Comparison of ENCODE assay signal across 10 mouse cellular contexts in the genomic region with DNA sequence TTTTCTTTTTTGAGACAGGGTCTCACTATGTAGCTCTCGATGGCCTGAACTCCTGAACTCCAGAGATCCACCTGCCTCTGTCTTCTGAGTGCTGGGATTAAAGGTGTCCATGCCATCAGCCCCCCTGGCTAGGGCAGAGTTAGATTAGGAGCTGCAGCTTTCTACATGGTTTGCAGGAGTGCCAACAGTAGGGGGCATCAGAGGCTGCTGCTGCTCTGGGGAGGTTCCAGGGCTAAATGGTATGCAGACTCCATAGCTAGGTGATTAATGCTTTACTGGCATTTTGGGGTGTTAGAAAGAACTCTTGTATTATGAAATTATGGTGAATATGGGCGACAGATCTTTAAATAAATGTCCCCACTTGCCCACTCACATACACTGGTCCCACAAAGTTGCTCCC. TPM values are rescaled to one million over a fixed set of nuclear protein-coding genes. Genes with fewer than 3 reads are reported as not detected.
DNase-seq lines count a peak whose midpoint lies in the region; ATAC-seq and TF ChIP-seq lines count a peak whose summit lies in the region.
"Had no signal": no experiment of that assay in that cellular context is flagged by ENCODE, and none has a peak within 500 bp of the region (broad histone marks: within the 10 kb centered on the region; RNA-seq: fewer than 3 reads in every experiment).

No protein-coding gene starts in this region.

- TF ChIP-seq CTCF in stomach, postnatal 0 days (IDR thresholded peaks at IDR 0.05; ENCODE audit: low read depth), result peak; percentile 77

- no peak for TF ChIP-seq POLR2A in limb, embryonic 14.5 days (IDR thresholded peaks at IDR 0.05; ENCODE audit: borderline replicate concordance, extremely low read depth, insufficient read depth, insufficient read length)

- no peak overlapping the region for H3K4me2 ChIP-seq in forebrain, embryonic 11.5 days (ENCODE audit: low read depth, low read length, severe bottlenecking)
- H3K4me2 ChIP-seq in forebrain, embryonic 15.5 days (replicated peaks), result no peak overlapping the region
- H3K4me2 ChIP-seq in midbrain, embryonic 14.5 days (ENCODE audit: low read length), result no peak overlapping the region
- no peak overlapping the region for H3K4me2 ChIP-seq in midbrain, embryonic 13.5 days (replicated peaks)
- no peak overlapping the region for H3K4me2 ChIP-seq in limb, embryonic 14.5 days (replicated peaks; ENCODE audit: low read depth, low read length, severe bottlenecking)
- H3K4me2 ChIP-seq in stomach, postnatal 0 days (replicated peaks; ENCODE audit: low read depth), result no peak overlapping the region
- H3K4me2 ChIP-seq in heart, embryonic 11.5 days, result no peak overlapping the region
- H3K4me2 ChIP-seq: heart, embryonic 13.5 days had no signal

- H3K27ac ChIP-seq in forebrain, embryonic 11.5 days (ENCODE audit: low read depth, low read length), result no peak overlapping the region
- no peak overlapping the region for H3K27ac ChIP-seq in forebrain, embryonic 15.5 days (replicated peaks)
- no peak overlapping the region for H3K27ac ChIP-seq in midbrain, embryonic 14.5 days (replicated peaks; ENCODE audit: low read depth, low read length)
- no peak overlapping the region for H3K27ac ChIP-seq in midbrain, embryonic 13.5 days
- no peak overlapping the region for H3K27ac ChIP-seq in limb, embryonic 14.5 days (replicated peaks; ENCODE audit: low read depth, low read length)
- no peak overlapping the region for H3K27ac ChIP-seq in stomach, postnatal 0 days (replicated peaks)
- no peak overlapping the region for H3K27ac ChIP-seq in heart, embryonic 11.5 days (ENCODE audit: low read depth, low read length)
- H3K27ac ChIP-seq: heart, embryonic 13.5 days; macrophage had no signal

- H3K27me3 ChIP-seq in forebrain, embryonic 11.5 days (ENCODE audit: control insufficient read depth, insufficient read depth, low read length), result peaks cover 3% of the 10 kb centered on the region; the same call in 1 of the 2 replicates
- no peaks in the 10 kb centered on the region for H3K27me3 ChIP-seq in forebrain, embryonic 15.5 days
- H3K27me3 ChIP-seq in midbrain, embryonic 14.5 days (ENCODE audit: control insufficient read depth, insufficient read depth, low read length), result no peaks in the 10 kb centered on the region
- no peaks in the 10 kb centered on the region for H3K27me3 ChIP-seq in midbrain, embryonic 13.5 days
- no peaks in the 10 kb centered on the region for H3K27me3 ChIP-seq in limb, embryonic 14.5 days (ENCODE audit: control insufficient read depth, insufficient read depth, low read length)
- H3K27me3 ChIP-seq in stomach, postnatal 0 days (ENCODE audit: control insufficient read depth, insufficient read depth, low read length), result no peaks in the 10 kb centered on the region
- H3K27me3 ChIP-seq in heart, embryonic 11.5 days (ENCODE audit: control insufficient read depth, insufficient read depth, low read length), result peaks cover 6% of the 10 kb centered on the region; the same call in 1 of the 2 replicates

- no peak for TF ChIP-seq EP300 in stomach, postnatal 0 days (optimal IDR thresholded peaks at IDR 0.05)

- no peaks in the 10 kb centered on the region for H3K36me3 ChIP-seq in forebrain, embryonic 11.5 days (ENCODE audit: control insufficient read depth, insufficient read depth, low read length)
- no peaks in the 10 kb centered on the region for H3K36me3 ChIP-seq in forebrain, embryonic 15.5 days
- H3K36me3 ChIP-seq in midbrain, embryonic 14.5 days (ENCODE audit: control insufficient read depth, insufficient read depth, low read length), result no peaks in the 10 kb centered on the region
- 0 out of 2 replicates have a peak, but pooled peaks cover 5% of the 10 kb centered on the region for H3K36me3 ChIP-seq in midbrain, embryonic 13.5 days
- no peaks in the 10 kb centered on the region for H3K36me3 ChIP-seq in limb, embryonic 14.5 days (ENCODE audit: control insufficient read depth, insufficient read depth, low read length)
- H3K36me3 ChIP-seq in stomach, postnatal 0 days (ENCODE audit: control insufficient read depth, insufficient read depth, low read length), result peaks cover 4% of the 10 kb centered on the region; the same call in 1 of the 2 replicates
- H3K36me3 ChIP-seq in heart, embryonic 11.5 days (ENCODE audit: control insufficient read depth, insufficient read depth, low read length), result no peaks in the 10 kb centered on the region

- DNase-seq in forebrain, embryonic 11.5 days (ENCODE audit: low spot score), result peak; percentile 72
- peak; percentile 73 for DNase-seq in midbrain, embryonic 14.5 days
- peak; percentile 66 for DNase-seq in embryo, embryonic 11 days
- peak; percentile 48 for DNase-seq in limb, embryonic 14.5 days (ENCODE audit: low spot score)
- peak; percentile 50 for DNase-seq in stomach, postnatal 0 days (ENCODE audit: low spot score)

- peak overlapping the region; percentile 12; the same call in 1 of the 2 replicates for H3K9ac ChIP-seq in forebrain, embryonic 11.5 days (ENCODE audit: low read length)
- no peak overlapping the region for H3K9ac ChIP-seq in forebrain, embryonic 15.5 days (replicated peaks)
- H3K9ac ChIP-seq in midbrain, embryonic 14.5 days (replicated peaks; ENCODE audit: low read length), result no peak overlapping the region
- H3K9ac ChIP-seq in midbrain, embryonic 13.5 days (replicated peaks), result no peak overlapping the region
- H3K9ac ChIP-seq in limb, embryonic 14.5 days (ENCODE audit: low read depth, low read length, severe bottlenecking), result no peak overlapping the region
- H3K9ac ChIP-seq in stomach, postnatal 0 days (ENCODE audit: low read length), result no peak overlapping the region
- no peak overlapping the region for H3K9ac ChIP-seq in heart, embryonic 11.5 days (ENCODE audit: low read depth, low read length)
- H3K9ac ChIP-seq: heart, embryonic 13.5 days had no signal

- no peak overlapping the region for H3K4me3 ChIP-seq in forebrain, embryonic 11.5 days (ENCODE audit: low read depth, low read length)
- no peak overlapping the region for H3K4me3 ChIP-seq in forebrain, embryonic 15.5 days
- H3K4me3 ChIP-seq in midbrain, embryonic 14.5 days (replicated peaks; ENCODE audit: low read depth, low read length), result no peak overlapping the region
- H3K4me3 ChIP-seq in midbrain, embryonic 13.5 days (replicated peaks), result no peak overlapping the region
- H3K4me3 ChIP-seq in limb, embryonic 14.5 days (replicated peaks; ENCODE audit: low read length), result no peak overlapping the region
- H3K4me3 ChIP-seq in stomach, postnatal 0 days (ENCODE audit: low read depth, low read length), result no peak overlapping the region
- no peak overlapping the region for H3K4me3 ChIP-seq in heart, embryonic 11.5 days (ENCODE audit: low read depth, low read length)
- H3K4me3 ChIP-seq: heart, embryonic 13.5 days had no signal

- no peaks in the 10 kb centered on the region for H3K9me3 ChIP-seq in forebrain, embryonic 11.5 days (ENCODE audit: control insufficient read depth, low read length)
- no peaks in the 10 kb centered on the region for H3K9me3 ChIP-seq in forebrain, embryonic 15.5 days
- no peaks in the 10 kb centered on the region for H3K9me3 ChIP-seq in midbrain, embryonic 14.5 days (ENCODE audit: control insufficient read depth, low read length)
- no peaks in the 10 kb centered on the region for H3K9me3 ChIP-seq in midbrain, embryonic 13.5 days
- H3K9me3 ChIP-seq in limb, embryonic 14.5 days (ENCODE audit: control insufficient read depth, low read length), result no peaks in the 10 kb centered on the region
- H3K9me3 ChIP-seq in stomach, postnatal 0 days (ENCODE audit: control insufficient read depth, low read length), result no peaks in the 10 kb centered on the region
- H3K9me3 ChIP-seq in heart, embryonic 11.5 days (replicated peaks; ENCODE audit: control insufficient read depth, low read length), result no peaks in the 10 kb centered on the region
- H3K9me3 ChIP-seq: heart, embryonic 13.5 days had no signal

- 36% methylated on average over 2 of the region's 2 CpGs for WGBS in forebrain, embryonic 11.5 days
- WGBS in forebrain, embryonic 15.5 days, result 51% methylated on average over 2 of the region's 2 CpGs
- 49% methylated on average over 2 of the region's 2 CpGs for WGBS in midbrain, embryonic 14.5 days
- 44% methylated on average over 2 of the region's 2 CpGs for WGBS in midbrain, embryonic 13.5 days
- WGBS in limb, embryonic 14.5 days, result 44% methylated on average over 2 of the region's 2 CpGs
- 41% methylated on average over 2 of the region's 2 CpGs for WGBS in stomach, postnatal 0 days
- WGBS in heart, embryonic 11.5 days (ENCODE audit: insufficient replicate concordance), result 29% methylated on average over 2 of the region's 2 CpGs

- peaks cover 4% of the 10 kb centered on the region; the same call in 1 of the 2 replicates for H3K4me1 ChIP-seq in forebrain, embryonic 11.5 days (replicated peaks; ENCODE audit: control insufficient read depth, insufficient read depth, low read length)
- H3K4me1 ChIP-seq in forebrain, embryonic 15.5 days, result peaks cover 11% of the 10 kb centered on the region
- peaks cover 6% of the 10 kb centered on the region; the same call in 1 of the 2 replicates for H3K4me1 ChIP-seq in midbrain, embryonic 14.5 days (ENCODE audit: control insufficient read depth, insufficient read depth, low read length)
- peaks cover 13% of the 10 kb centered on the region for H3K4me1 ChIP-seq in midbrain, embryonic 13.5 days (replicated peaks)
- peaks cover 7% of the 10 kb centered on the region; the same call in 1 of the 2 replicates for H3K4me1 ChIP-seq in limb, embryonic 14.5 days (ENCODE audit: control insufficient read depth, insufficient read depth, low read length)
- 0 out of 2 replicates have a peak, but pooled peaks cover 2% of the 10 kb centered on the region for H3K4me1 ChIP-seq in stomach, postnatal 0 days (replicated peaks; ENCODE audit: control insufficient read depth, insufficient read depth)
- H3K4me1 ChIP-seq in heart, embryonic 11.5 days (ENCODE audit: control insufficient read depth, insufficient read depth, low read length), result peaks cover 4% of the 10 kb centered on the region

- ATAC-seq in forebrain, embryonic 11.5 days (replicated peaks; ENCODE audit: low FRiP score), result no peak
- ATAC-seq in forebrain, embryonic 15.5 days (replicated peaks), result no peak
- no peak for ATAC-seq in midbrain, embryonic 14.5 days (ENCODE audit: low FRiP score, low TSS enrichment)
- no peak for ATAC-seq in midbrain, embryonic 13.5 days
- no peak for ATAC-seq in limb, embryonic 14.5 days (ENCODE audit: low FRiP score, low read depth)
- ATAC-seq in stomach, postnatal 0 days (ENCODE audit: low FRiP score, low TSS enrichment), result no peak
- ATAC-seq in heart, embryonic 11.5 days (replicated peaks; ENCODE audit: insufficient number of reproducible peaks, low FRiP score, low TSS enrichment), result no peak

RNA-seq across cellular contexts. Expression of a gene that starts 5.0 kb away (rescaled TPM):
- 10.3 and 10.6 TPM in 2 replicates for polyA plus RNA-seq in forebrain, embryonic 11.5 days (2014; fragmentation: Nextera tagmentation; extraction: Ambion mirVana)
- 5.4 and 5.7 TPM in 2 replicates for polyA plus RNA-seq in forebrain, embryonic 15.5 days (2015; fragmentation: Nextera tagmentation; extraction: Ambion mirVana)
- 4.2 and 6.1 TPM in 2 replicates for polyA plus RNA-seq in midbrain, embryonic 14.5 days (2014; fragmentation: Nextera tagmentation; extraction: Ambion mirVana)
- polyA plus RNA-seq in midbrain, embryonic 13.5 days (2015; fragmentation: Nextera tagmentation; extraction: Ambion mirVana), result 5.3 and 6.0 TPM in 2 replicates
- polyA plus RNA-seq in limb, embryonic 14.5 days (2012; rRNA removed), result 9.3 and 10.8 TPM in 2 replicates
- polyA plus RNA-seq in limb, embryonic 14.5 days (2014; fragmentation: Nextera tagmentation; extraction: Ambion mirVana), result 9.6 and 11.0 TPM in 2 replicates
- 7.8 and 8.9 TPM in 2 replicates for polyA plus RNA-seq in stomach, postnatal 0 days (2015; fragmentation: Nextera tagmentation; extraction: Ambion mirVana)
- 12.0 and 12.3 TPM in 2 replicates for polyA plus RNA-seq in heart, embryonic 11.5 days (2014; fragmentation: Nextera tagmentation; extraction: Ambion mirVana)

RNA-seq across cellular contexts. Expression of a gene that starts 33.8 kb away (rescaled TPM):
- 53.0 and 58.3 TPM in 2 replicates for polyA plus RNA-seq in forebrain, embryonic 11.5 days (2014; fragmentation: Nextera tagmentation; extraction: Ambion mirVana)
- 30.9 and 31.0 TPM in 2 replicates for polyA plus RNA-seq in forebrain, embryonic 15.5 days (2015; fragmentation: Nextera tagmentation; extraction: Ambion mirVana)
- polyA plus RNA-seq in midbrain, embryonic 14.5 days (2014; fragmentation: Nextera tagmentation; extraction: Ambion mirVana), result 28.3 and 33.3 TPM in 2 replicates
- polyA plus RNA-seq in midbrain, embryonic 13.5 days (2015; fragmentation: Nextera tagmentation; extraction: Ambion mirVana), result 28.1 and 32.1 TPM in 2 replicates
- 58.1 and 63.6 TPM in 2 replicates for polyA plus RNA-seq in limb, embryonic 14.5 days (2012; rRNA removed)
- polyA plus RNA-seq in limb, embryonic 14.5 days (2014; fragmentation: Nextera tagmentation; extraction: Ambion mirVana), result 41.7 and 42.0 TPM in 2 replicates
- 15.2 and 16.1 TPM in 2 replicates for polyA plus RNA-seq in stomach, postnatal 0 days (2015; fragmentation: Nextera tagmentation; extraction: Ambion mirVana)
- polyA plus RNA-seq in heart, embryonic 11.5 days (2014; fragmentation: Nextera tagmentation; extraction: Ambion mirVana), result 25.7 and 28.9 TPM in 2 replicates
